Mouse (Mus musculus): ENCODE results near the gene Btbd35f30. TPM values are rescaled to one million over a fixed set of nuclear protein-coding genes. Genes with fewer than 3 reads are reported as not detected.
"Not testable (repeated sequence)": the region's sequence is repeated elsewhere in the genome, so short reads cannot be mapped to it uniquely, and the experiment has no call there.

Btbd35f30 gene
- total RNA-seq (2021), result not detected
- long read RNA-seq, experiment 1, result 0 reads
- long read RNA-seq, experiment 2, result 0 reads

- DNase-seq; H3K27ac ChIP-seq; H3K4me3 ChIP-seq; intact Hi-C loops (cut with DNase I): not testable (repeated sequence)
These were observed at the start of gene Btbd35f30 for GRCm38 (mm10) chrX:32894325-32894724. Gene Btbd35f30 (plus strand): TSS chrX:32894625.

- DNase-seq; H3K4me3 ChIP-seq; H3K27ac ChIP-seq; intact Hi-C loops (cut with DNase I): not testable (repeated sequence)
These were observed 47.0 kb downstream of the Btbd35f30 start, which contains the start of gene Gm21789 for GRCm38 (mm10) chrX:32941468-32941867. Gene Gm21789 (plus strand): TSS chrX:32941768.

Other genes starting within 250 kb of the Btbd35f30 start
- gene Gm5926, start 243.9 kb upstream of the Btbd35f30 start, total RNA-seq (2021), result not detected
- not detected for gene Btbd35f21, start 168.5 kb upstream of the Btbd35f30 start, total RNA-seq (2021)
- gene Gm21789, start 47.1 kb downstream of the Btbd35f30 start, total RNA-seq (2021), result not detected
- not detected for gene Btbd35f5, start 79.3 kb downstream of the Btbd35f30 start, total RNA-seq (2021)

All from gastrocnemius, adult 2 months (tissue).